ENCODE assay signal across 12 mouse cellular contexts in the genomic region with DNA sequence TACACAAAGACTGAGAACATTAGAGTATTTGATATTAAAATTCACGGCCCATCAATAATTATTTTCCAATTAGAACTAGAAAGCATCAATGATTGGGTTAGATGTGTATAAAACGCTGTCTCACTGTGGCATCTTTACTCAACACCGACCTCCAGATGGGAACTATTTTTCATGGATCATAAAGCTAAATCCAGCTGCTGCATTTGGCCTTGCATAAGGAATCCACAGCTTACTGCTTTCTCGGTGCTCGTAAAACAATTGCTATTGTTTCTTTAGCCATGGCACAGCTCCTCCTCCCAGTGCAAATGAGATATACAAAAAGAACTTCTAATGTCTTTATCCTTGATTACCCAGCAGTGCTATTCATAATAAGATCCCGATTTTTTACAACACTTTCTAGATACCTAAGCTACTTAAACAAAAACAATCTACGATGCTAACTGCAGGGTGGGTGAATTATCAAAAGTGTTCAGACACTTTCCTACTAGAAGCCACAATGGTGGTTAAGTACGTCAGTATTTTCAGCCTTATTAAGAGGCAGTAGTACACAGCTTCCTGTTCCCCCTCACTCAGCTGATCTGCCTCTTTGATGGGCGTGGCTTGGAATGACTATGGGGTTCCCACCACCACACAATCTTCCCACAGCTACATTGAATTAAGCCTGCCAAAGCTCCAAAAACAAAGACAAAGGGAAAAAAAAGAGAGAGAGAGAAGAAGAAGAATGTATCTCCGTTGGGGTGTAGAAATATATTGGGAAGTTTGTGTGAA.
DNase-seq lines count a peak whose midpoint lies in the region; ATAC-seq lines count a peak whose summit lies in the region.
"Had no signal": no experiment of that assay in that cellular context is flagged by ENCODE, and none has a peak within 500 bp of the region (broad histone marks: within the 10 kb centered on the region; RNA-seq: fewer than 3 reads in every experiment).

No protein-coding gene starts in this region.

- H3K27me3 ChIP-seq in forebrain, embryonic 14.5 days (replicated peaks; ENCODE audit: control insufficient read depth, insufficient read depth, low read length): no peaks in the 10 kb centered on the region
- H3K27me3 ChIP-seq in midbrain, embryonic 10.5 days (ENCODE audit: low read depth, poor library complexity, severe bottlenecking): no peaks in the 10 kb centered on the region
- no peaks in the 10 kb centered on the region for H3K27me3 ChIP-seq in neural tube, embryonic 14.5 days (ENCODE audit: control insufficient read depth, insufficient read depth, low read length)
- H3K27me3 ChIP-seq: limb, embryonic 15.5 days had no signal

- peak; percentile 94 for ATAC-seq in forebrain, embryonic 14.5 days
- peak; percentile 95 for ATAC-seq in neural tube, embryonic 14.5 days (ENCODE audit: low read depth)
- ATAC-seq: lung, postnatal 0 days had no signal

- peak overlapping the region; percentile 43 for H3K4me2 ChIP-seq in forebrain, embryonic 14.5 days (ENCODE audit: low read length)
- H3K4me2 ChIP-seq in neural tube, embryonic 14.5 days (ENCODE audit: low read depth, low read length): peak overlapping the region; percentile 21; the same call in 1 of the 2 replicates
- H3K4me2 ChIP-seq: limb, embryonic 15.5 days had no signal

- WGBS in forebrain, embryonic 14.5 days: 18% methylated on average over 10 of the region's 10 CpGs
- WGBS in midbrain, embryonic 10.5 days: 50% methylated on average over 10 of the region's 10 CpGs
- 15% methylated on average over 10 of the region's 10 CpGs for WGBS in neural tube, embryonic 14.5 days

- peak overlapping the region; percentile 22; the same call in 1 of the 2 replicates for H3K9ac ChIP-seq in forebrain, embryonic 14.5 days (ENCODE audit: low read length)
- H3K9ac ChIP-seq in neural tube, embryonic 14.5 days (replicated peaks; ENCODE audit: low read depth, low read length): peak overlapping the region; percentile 25; the same call in 1 of the 2 replicates
- H3K9ac ChIP-seq: limb, embryonic 15.5 days had no signal

- no peaks in the 10 kb centered on the region for H3K9me3 ChIP-seq in forebrain, embryonic 14.5 days (replicated peaks; ENCODE audit: control insufficient read depth, low read length)
- no peaks in the 10 kb centered on the region for H3K9me3 ChIP-seq in midbrain, embryonic 10.5 days (replicated peaks)
- no peaks in the 10 kb centered on the region for H3K9me3 ChIP-seq in neural tube, embryonic 14.5 days (ENCODE audit: control insufficient read depth, low read length)
- H3K9me3 ChIP-seq: heart, embryonic 10.5 days; limb, embryonic 15.5 days had no signal

- H3K27ac ChIP-seq in forebrain, embryonic 14.5 days (ENCODE audit: low read depth, low read length): no peak overlapping the region
- no peak overlapping the region for H3K27ac ChIP-seq in midbrain, embryonic 10.5 days (replicated peaks)
- H3K27ac ChIP-seq in neural tube, embryonic 14.5 days (ENCODE audit: low read depth, low read length): peak overlapping the region; percentile 72
- H3K27ac ChIP-seq: heart, embryonic 10.5 days; limb, embryonic 15.5 days had no signal

- peak overlapping the region; percentile 12 for H3K4me3 ChIP-seq in forebrain, embryonic 14.5 days (ENCODE audit: low read depth, low read length)
- H3K4me3 ChIP-seq in midbrain, embryonic 10.5 days: peak overlapping the region; percentile 0; the same call in 1 of the 2 replicates
- H3K4me3 ChIP-seq in neural tube, embryonic 14.5 days (ENCODE audit: low read depth, low read length): peak overlapping the region; percentile 5; the same call in 1 of the 2 replicates
- H3K4me3 ChIP-seq: heart, embryonic 10.5 days; limb, embryonic 15.5 days had no signal

- peaks cover 2% of the 10 kb centered on the region; the same call in 1 of the 2 replicates for H3K4me1 ChIP-seq in forebrain, embryonic 14.5 days (ENCODE audit: control insufficient read depth, insufficient read depth, low read length)
- peaks cover 13% of the 10 kb centered on the region for H3K4me1 ChIP-seq in midbrain, embryonic 10.5 days
- H3K4me1 ChIP-seq in neural tube, embryonic 14.5 days (ENCODE audit: control insufficient read depth, insufficient read depth, low read length): no peaks in the 10 kb centered on the region
- H3K4me1 ChIP-seq: heart, embryonic 10.5 days; limb, embryonic 15.5 days had no signal

- intact Hi-C loops in left cerebral cortex, postnatal 4 days (cut with DNase I): no loop called here

- DNase-seq in left cerebral cortex, postnatal 4 days: peak; percentile 17
- DNase-seq in left cerebral cortex, adult 8-10 months (ENCODE audit: low spot score in 2 of 2): no peak
- DNase-seq in forebrain, embryonic 14.5 days (ENCODE audit: low spot score): peak; percentile 64
- DNase-seq in midbrain, embryonic 10.5 days (ENCODE audit: low spot score): no peak
- no peak for DNase-seq in adrenal gland, adult (ENCODE audit: inconsistent age in 2 of 2, low spot score in 1 of 2)
- DNase-seq in heart, adult 9 months (ENCODE audit: low spot score in 2 of 2): no peak
- no peak for DNase-seq in B cell, adult 2 months
- DNase-seq: cerebellum, adult 9-11 months had no signal

- H3K36me3 ChIP-seq in forebrain, embryonic 14.5 days (ENCODE audit: control insufficient read depth, insufficient read depth, low read length): no peaks in the 10 kb centered on the region
- no peaks in the 10 kb centered on the region for H3K36me3 ChIP-seq in midbrain, embryonic 10.5 days
- no peaks in the 10 kb centered on the region for H3K36me3 ChIP-seq in neural tube, embryonic 14.5 days (ENCODE audit: control insufficient read depth, insufficient read depth, low read length)
- H3K36me3 ChIP-seq: heart, embryonic 10.5 days; limb, embryonic 15.5 days had no signal

Comparison
In these comparisons a context has a peak if more than half of its experiments do, and no peak if none do; other contexts are left out.
1. DNase-seq: peak in left cerebral cortex, postnatal 4 days (single experiment) and forebrain, embryonic 14.5 days (single experiment); none in left cerebral cortex, adult 8-10 months (0 of 2), midbrain, embryonic 10.5 days (single experiment), adrenal gland, adult (0 of 2), heart, adult 9 months (0 of 2) and B cell, adult 2 months (0 of 2).
2. Peak in every context shown above with its lines, with median percentiles within 50 percentile points of each other: H3K4me3 ChIP-seq.